Mouse (Mus musculus) kidney, adult 11 months (tissue): ENCODE results near the gene Tefm.
A peak's percentile ranks its signal among the peaks of the same experiment; 100 is the strongest.

Source experiments
- DNase-seq: peaks from one replicate; pipeline ENCODE4 v3.0.0; 2022

The Tefm gene

GRCm38 (mm10) chr11:80089817-80090214 is 52.2 kb downstream of the Tefm start:
- DNase-seq, result no peak

DNA sequence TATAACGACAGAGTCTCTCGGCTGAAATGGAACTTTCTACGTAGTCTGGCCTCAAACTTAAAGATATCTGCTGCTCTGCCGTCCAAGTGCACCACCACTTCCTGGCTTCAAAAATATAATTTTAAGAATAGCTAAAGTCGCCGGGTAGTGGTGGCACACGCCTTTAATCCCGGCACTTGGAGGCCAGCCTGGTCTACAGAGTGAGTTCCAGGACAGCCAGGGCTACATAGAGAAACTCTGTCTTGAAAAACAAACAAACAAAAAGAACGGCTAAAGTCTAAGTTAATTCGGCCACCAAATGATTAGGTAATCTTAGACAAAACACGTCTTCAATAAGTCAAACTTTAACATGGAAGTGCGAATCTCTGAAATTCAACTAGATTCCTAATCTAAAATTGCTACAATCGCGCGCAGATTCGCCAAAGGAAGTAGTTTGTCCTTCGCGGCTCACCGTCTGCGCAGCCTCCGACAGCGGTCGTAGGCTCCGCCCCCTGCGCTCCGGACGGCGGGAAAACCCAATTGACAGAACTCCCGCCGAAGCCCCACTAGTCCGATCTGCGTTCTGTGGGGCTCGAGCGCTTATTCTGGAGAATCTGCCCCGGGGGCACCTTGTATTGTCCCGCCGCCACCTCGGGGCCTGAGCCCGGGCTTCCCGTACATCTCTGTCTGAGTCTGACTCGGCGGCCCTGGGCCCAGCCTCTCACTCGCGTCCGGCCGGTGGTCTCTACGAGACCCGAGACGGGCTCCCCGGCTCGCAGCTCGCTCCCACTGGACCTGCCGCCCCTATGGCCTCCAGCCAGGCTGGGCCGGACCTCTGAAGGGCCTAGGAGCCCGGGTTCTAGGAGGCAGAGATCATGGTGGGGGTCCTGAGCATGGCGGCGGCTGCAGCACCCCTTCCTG is 52.8 kb downstream of the Tefm start, which contains the start of gene Atad5:
TSS of gene Atad5 (plus strand) at position 484 of the 900 bp plus-strand sequence.
- DNase-seq, result peak; percentile 76

- peak; percentile 84 for DNase-seq
Observed at GRCm38 (mm10) chr11:80086844-80087243, 55.1 kb downstream of the Tefm start.
